Mouse (Mus musculus): ENCODE measurements around the gene Hist1h2bm.
"Not testable (repeated sequence)": the region's sequence is repeated elsewhere in the genome, so short reads cannot be mapped to it uniquely, and the experiment has no call there.

Hist1h2bm gene

DNA sequence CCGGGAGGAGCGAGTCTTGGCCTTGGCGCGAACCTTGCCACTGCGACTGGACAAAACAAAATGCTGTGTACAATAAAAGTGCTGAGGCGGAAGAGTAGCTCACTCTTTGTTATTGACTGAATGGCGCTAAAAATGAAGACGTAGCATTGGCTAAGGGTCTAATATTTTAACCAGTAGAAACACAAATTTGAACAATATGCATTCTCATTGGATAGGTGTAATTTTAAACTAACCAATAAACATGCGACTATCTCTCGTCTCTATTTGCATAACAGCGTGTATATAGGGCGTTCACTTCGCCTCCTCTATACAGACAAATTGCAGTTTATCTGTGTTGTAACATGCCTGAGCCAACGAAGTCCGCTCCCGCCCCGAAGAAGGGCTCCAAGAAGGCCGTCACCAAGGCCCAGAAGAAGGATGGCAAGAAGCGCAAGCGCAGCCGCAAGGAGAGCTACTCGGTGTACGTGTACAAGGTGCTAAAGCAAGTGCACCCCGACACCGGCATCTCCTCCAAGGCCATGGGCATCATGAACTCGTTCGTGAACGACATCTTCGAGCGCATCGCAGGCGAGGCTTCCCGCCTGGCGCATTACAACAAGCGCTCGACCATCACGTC is at the start of gene Hist1h2bm:
Gene Hist1h2bm (plus strand): TSS at position 288 of the 616 bp plus-strand sequence.
- peak; percentile 49 to 56 for DNase-seq (ENCODE audit: low spot score in 2 of 2)

DNA sequence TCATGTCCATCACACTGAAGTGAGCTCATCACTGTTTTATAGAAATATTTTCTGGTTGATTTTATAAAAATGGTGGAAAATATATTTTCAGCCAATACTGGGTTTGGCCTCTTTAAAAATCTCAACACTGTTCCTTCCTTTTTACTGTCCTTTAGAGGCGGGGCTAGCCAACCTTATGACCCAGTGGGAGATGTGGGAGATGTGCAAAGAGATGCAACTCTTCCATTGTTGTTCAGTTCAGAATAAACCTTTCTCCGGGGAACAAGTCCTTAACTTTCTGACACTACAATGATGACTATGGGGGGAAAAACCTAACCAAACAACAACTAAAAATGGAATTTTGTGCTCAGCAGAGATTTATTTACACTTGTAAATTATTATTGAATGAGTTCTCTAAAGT is 44.5 kb upstream of the Hist1h2bm start, which contains the start of gene Olfr1360:
Gene Olfr1360 (minus strand): TSS at position 101 of the 400 bp plus-strand sequence.
- DNase-seq (ENCODE audit: low spot score in 2 of 2), result no peak

DNA sequence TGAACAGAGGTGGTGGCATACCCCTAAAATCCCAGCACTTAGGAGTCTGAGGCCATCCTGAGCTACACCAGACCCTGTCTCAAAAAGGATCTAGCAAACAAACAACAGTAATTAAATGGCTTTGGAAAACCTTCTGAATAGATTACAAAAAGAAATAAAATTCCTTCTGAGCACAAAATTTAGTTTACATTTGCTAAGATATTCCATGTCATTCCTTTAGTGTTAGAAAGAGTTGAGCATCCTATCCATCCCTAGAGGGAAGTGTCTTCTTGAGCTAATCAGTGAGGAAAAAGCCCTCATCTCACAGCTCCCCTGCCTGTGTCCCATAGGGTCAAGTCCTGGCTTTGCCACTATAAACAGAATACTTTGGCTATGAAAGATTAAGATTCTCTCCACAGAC is 24.0 kb upstream of the Hist1h2bm start, which contains the start of gene Olfr1359:
Gene Olfr1359 (plus strand): TSS at position 301 of the 400 bp plus-strand sequence.
- no peak for DNase-seq (ENCODE audit: low spot score in 2 of 2)

DNA sequence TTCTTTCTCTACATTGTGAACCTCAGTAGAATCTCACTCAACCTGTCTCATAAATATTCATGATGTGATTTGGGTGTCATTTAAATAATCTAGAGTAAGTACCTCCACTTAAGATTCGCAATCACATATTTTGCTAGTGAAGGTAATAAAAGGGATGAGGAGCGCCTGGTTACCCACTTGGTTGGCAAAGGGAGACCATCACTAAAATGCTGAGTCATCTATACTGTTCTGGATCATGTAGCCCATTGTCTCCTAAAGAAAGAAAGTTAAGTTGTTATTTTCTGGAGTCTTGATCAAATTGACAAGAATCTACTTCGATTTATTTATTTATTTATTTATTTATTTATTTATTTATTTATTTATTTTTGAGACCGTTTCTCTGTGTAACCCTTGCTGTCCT is 15.2 kb upstream of the Hist1h2bm start:
- DNase-seq (ENCODE audit: low spot score in 2 of 2), result no peak

DNA sequence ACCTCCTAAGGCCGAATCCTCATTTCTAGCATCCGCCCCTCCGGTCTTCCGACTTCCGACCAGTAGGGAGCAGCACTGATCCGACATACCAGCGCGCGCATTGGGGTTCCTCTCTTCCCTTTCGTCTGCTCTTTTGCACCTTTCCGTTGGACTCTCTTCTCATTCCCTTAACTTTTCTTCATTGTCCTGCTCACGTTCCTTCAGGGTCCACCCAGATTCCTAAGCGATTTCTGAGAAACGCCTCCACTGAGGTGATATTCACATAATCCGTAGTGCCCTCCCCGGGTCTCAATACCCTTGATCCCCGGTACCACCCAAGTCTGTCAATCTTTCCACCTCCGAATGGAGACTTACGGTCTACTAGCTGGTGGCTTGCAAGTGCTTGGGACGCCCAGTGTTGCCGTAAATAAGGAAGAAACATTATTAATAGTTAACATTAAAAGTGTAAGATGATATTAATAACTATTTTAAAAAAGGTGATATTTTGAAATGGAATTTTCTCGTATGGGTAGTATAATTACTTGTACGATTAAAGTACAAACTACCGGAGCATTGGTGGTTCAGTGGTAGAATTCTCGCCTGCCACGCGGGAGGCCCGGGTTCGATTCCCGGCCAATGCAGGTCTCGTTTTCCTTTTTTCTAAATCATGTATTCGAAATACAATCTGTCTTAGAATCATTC is 11.7 kb upstream of the Hist1h2bm start:
- DNase-seq (ENCODE audit: low spot score in 2 of 2), result peak; percentile 80 to 84

DNA sequence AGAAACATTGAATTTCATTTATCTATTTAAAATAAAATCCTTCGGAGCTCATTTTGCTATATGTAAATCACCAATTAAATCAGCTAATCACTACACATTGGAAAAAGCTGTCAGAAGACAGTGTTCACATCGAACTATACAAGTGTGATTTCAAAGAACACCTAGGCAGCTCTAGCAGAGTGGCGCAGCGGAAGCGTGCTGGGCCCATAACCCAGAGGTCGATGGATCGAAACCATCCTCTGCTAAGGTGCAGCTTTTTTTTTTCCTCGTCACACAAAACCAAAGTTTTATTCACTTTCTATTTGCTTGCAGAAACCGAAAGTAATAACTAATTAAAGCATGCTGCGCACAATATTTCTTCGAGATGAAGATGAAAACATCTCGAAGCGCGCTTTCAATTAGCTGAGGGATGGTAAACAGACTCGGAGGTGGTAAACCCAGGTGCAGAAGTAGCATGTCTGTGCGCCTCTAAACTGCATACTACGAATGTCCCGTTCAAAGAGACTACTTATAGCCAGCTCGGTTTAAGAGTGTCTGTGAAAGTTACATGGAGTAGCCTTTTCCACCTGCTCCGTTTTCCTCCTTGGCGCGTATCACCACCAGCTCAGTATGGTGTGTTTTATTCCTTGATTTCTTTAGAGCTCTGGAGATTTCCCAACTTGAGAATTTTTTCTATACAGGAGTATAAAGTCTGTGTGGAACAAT is 10.9 kb upstream of the Hist1h2bm start:
- peak; percentile 69 to 76 for DNase-seq (ENCODE audit: low spot score in 2 of 2)

DNA sequence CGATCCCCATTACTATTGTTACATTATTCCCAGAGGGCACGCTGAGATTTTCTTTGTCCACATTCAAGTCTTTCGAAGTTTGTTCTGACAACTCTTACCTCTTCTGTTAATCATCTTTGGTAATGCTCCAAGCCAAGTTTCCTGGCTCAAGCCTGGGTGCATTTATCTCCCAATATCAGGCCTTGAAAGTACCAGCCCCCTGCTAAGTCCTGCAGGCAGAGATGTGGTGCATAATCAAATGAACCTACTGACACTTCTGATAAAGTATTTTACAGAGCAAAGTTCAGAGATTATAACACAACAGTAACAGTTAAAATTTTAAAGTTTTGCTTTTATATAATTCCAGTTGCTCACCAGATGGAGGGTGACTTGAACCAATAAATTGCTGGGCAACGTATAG is 10.1 kb upstream of the Hist1h2bm start:
- DNase-seq (ENCODE audit: low spot score in 2 of 2), result no peak

DNA sequence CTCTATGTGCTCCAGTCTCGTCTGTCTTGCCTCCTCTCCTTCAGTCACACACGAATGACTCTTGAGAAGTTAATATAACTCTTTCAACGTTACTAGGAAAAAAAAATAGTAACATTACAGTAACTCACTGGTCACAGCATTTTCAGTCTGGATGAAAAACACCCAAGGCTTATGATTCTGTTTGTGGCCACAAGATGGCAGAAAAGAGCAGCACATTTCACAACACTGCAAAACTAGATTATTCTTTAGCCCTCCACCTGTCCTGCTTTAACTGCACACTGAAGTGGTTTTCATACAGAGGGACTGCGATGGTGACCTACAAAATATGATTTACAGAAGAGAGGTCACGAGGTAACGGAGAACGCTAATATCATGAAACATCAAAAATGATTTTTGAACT is 7.1 kb upstream of the Hist1h2bm start:
- DNase-seq (ENCODE audit: low spot score in 2 of 2), result peak; percentile 37 to 61

DNA sequence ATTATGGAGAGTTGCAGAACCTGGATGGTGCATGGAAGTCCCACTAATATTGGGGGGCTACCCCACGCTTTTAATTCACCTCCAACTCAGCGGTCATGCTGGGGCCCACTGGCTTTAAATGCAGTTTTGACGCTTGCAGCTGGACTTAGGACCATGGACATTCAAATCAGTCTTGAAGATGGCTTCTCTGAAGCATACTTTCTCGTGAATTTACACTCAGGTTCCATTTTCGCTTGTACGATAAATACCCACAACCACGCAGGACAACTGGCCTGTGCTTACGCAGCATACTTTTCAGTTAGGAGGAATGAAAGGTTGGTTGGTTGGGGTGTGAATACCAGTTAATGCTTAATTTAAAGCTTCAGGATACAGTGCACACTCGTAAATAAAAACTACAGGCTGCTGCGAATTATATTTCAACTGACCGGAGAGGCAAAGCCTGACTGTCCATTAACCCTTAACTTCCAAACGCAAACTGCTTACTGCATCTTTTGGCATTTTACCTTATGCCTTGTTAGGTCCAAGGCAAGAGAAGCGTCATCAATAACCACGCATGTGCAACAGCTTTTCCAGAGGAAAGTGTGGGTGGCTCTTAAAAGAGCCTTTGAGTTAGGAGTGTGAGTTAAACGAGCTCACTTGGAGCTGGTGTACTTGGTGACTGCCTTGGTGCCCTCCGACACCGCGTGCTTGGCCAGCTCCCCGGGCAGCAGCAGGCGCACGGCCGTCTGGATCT is 6.5 kb upstream of the Hist1h2bm start:
- peak in 1 of 2 experiments; percentile 25 for DNase-seq (ENCODE audit: low spot score in 2 of 2)

DNA sequence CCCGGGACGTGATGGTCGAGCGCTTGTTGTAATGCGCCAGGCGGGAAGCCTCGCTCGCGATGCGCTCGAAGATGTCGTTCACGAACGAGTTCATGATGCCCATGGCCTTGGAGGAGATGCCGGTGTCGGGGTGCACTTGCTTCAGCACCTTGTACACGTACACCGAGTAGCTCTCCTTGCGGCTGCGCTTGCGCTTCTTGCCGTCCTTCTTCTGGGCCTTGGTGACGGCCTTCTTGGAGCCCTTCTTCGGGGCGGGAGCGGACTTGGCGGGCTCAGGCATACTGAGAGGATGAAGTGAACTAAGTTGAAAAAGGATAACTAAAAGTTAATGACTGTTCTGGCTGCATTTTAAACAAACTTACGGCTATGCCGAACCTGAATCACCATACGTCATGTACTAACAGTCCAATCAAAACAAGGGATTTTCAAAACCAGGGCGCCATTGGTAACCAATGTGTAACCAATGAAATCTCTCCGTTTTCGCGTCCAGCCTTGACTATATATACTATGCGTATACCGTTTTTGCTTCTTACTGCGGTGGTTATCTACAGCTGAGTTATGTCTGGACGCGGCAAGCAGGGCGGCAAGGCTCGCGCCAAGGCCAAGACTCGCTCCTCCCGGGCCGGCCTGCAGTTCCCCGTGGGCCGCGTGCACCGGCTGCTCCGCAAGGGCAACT is 5.8 kb upstream of the Hist1h2bm start, which contains the start of the genes Hist1h2bl and Hist1h2ai:
Gene Hist1h2bl (minus strand): TSS at position 280 of the 676 bp plus-strand sequence.
Gene Hist1h2ai (plus strand): TSS at position 559 of the 676 bp plus-strand sequence.
- DNase-seq (ENCODE audit: low spot score in 2 of 2), result peak; percentile 84 to 90

DNA sequence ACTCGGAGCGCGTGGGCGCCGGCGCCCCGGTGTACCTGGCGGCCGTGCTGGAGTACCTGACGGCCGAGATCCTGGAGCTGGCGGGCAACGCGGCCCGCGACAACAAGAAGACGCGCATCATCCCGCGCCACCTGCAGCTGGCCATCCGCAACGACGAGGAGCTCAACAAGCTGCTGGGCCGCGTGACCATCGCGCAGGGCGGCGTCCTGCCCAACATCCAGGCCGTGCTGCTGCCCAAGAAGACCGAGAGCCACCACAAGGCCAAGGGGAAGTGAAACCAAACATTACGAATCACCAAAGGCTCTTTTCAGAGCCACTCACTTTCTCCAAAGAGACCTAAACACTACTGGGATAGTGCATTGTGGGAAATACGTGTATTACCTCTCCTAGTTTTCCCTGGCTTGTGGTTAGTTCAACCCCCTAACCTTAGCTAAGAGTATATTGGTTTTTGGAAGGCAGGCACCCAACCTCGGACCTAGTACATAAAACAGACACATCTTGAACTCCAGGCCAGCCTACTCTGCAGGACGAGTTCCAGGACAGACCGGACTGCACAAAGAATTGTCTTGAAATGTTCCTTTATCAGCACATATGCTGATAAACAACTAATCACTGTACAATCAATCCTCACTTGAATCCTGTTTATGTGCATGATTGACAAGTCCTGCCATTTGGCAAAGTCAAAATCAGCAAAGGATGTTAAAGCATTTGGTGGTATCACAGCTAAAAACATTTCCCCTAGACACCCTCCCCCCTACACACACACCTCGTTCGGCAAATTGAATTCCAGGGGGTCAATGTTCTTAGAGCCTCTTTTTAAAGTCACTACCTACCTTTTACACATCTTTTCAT is 5.1 kb upstream of the Hist1h2bm start:
- DNase-seq (ENCODE audit: low spot score in 2 of 2), result not testable (repeated sequence)

DNA sequence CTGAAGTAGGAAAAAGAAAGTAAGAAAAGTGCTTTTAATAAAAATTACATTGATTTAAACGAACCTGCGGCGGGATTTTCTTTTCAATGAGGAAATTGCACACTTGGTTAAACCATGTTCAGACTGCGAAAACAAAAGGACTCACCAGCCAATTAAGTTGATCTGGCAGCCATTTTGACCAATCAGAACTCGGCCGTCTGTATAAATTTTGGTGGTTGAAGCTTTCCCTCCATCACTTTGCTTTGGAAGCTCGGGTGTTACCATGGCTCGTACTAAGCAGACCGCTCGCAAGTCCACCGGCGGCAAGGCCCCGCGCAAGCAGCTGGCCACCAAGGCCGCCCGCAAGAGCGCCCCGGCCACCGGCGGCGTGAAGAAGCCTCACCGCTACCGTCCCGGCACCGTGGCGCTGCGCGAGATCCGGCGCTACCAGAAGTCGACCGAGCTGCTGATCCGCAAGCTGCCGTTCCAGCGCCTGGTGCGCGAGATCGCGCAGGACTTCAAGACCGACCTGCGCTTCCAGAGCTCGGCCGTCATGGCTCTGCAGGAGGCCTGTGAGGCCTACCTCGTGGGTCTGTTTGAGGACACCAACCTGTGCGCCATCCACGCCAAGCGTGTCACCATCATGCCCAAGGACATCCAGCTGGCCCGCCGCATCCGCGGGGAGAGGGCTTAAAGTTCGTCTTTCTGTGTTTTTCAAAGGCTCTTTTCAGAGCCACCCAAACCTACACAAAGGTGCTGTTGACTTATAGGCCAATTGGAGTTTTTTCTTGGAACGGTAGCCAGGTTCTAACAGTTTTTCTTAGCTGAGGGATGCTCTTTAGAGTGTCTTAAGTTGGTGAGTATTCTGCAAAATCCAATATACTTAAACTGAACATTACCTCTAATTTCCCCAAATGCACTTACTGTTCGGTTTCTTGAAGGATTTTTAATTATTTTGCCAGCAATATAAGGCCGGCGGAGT is 4.2 kb upstream of the Hist1h2bm start, which contains the start of gene Hist1h3h:
Gene Hist1h3h (plus strand): TSS at position 263 of the 961 bp plus-strand sequence.
- DNase-seq (ENCODE audit: low spot score in 2 of 2), result peak; percentile 84 to 89

DNA sequence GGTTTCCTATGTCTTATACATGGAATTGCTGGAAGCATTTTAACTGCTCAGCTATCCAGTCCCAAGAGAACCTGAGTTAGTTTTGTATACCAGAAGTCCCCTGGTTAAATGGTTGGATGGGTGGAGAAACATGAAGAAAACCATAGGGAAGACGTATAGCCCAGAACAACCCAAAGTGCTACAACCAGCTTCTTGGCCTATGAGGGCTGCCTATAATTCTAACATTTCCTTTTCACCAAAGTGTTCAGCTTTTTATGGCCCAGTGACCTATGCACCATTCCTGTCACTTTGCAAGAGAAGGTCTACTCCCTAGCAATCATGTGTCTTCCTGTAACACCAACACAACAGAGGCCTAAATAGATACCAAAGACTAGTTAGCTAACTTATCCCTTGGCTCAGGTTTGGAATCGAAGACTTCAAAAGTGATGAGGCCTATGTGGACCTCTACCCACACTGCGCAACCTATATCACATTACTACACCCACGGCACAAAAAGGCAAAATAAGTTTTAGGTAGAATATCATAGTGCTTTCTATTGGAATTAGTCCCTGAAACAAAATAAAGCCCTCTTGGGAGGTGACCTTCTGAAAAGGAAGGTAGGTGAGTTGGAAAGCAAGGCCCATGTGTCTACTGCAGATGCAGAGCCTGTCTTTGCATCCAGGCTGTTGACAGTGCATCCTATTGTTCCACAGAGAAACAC is 3.3 kb upstream of the Hist1h2bm start:
- no peak for DNase-seq (ENCODE audit: low spot score in 2 of 2)

DNA sequence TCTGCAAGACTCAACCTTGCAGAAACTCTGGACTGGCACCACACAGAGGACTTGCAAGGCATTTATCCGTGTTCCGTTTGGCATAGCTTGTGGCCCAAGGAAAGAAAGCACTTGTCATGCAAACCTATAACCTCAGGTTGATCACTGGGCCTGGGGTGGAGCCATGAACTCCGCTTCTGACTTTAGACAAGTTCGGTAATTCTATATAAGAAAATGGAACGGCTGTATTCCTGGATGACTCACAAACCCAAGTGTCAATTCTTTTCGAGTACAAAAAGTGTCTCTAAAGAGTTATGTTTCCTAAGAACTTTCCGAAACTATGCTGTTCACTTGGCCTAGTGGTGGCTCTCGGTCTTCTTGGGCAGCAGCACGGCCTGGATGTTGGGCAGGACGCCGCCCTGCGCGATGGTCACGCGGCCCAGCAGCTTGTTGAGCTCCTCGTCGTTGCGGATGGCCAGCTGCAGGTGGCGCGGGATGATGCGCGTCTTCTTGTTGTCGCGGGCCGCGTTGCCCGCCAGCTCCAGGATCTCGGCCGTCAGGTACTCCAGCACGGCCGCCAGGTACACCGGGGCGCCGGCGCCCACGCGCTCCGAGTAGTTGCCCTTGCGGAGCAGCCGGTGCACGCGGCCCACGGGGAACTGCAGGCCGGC is 612 bp upstream of the Hist1h2bm start:
- DNase-seq (ENCODE audit: low spot score in 2 of 2), result not testable (repeated sequence)

DNA sequence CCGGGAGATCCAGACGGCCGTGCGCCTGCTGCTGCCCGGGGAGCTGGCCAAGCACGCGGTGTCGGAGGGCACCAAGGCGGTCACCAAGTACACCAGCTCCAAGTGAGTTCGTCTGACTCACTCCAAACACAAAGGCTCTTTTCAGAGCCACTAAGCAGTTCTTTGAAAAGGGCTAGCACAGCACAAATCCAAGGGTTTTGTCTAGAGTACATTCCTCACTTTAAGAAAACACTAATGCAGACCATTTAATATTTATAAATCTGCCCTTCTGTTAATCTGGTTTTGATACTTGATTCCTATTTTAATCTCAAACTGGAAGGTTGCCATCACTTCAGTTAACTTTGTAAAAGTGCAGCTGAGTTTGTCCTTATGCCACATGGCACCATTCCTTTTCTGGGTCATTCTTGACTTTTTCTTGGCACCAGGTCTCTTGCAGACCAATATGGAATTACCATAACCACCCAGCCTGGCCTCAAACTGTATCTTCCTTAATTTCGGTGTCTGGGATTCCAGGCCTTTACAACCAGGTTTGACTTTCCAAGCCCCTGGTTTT is 605 bp downstream of the Hist1h2bm start:
- DNase-seq (ENCODE audit: low spot score in 2 of 2), result no peak

DNA sequence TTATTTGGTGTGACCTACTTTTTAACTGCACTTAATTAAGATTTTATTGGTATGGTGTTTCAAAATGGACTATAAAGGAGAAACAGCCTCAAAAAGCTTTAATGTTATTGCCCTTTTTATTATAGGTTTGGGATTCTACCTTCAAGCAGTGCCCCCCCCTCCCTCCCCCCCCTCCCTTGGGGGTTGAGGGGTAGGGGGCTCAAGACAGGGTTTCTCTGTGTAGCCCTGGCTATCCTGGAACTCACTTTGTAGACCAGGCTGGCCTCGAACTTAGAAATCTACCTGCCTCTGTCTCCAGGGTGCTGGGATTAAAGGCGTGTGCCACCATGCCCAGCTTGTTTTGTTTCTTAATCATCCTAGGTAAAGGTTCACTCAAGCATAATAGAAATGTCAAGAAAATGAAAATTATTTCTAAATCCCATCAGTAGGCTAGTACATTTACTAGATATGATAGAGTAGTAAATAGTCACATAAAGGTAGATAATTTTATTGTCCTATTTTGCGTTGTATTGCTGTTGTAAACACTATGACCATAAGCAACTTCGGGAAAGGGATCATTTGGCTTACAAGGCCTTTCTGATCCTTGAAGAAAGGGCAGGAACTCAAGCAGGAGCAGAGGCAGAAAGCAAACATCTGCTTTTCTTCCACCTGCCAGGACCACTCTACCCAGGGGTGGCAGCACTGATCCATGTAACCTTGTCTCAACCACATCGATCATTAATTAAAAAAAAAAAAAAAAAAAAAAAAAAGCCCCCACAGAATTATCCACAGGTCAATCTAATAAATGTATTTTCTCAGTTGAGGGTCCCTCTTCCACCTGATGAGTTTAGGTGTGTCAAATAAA is 1.4 kb downstream of the Hist1h2bm start:
- DNase-seq (ENCODE audit: low spot score in 2 of 2), result no peak
